22 mouse cellular contexts compared by ENCODE assay signal in genomic region chr10:28164746-28165145, GRCm38 (mm10).
A peak's percentile ranks its signal among the peaks of the same experiment; 100 is the strongest.
DNase-seq lines count a peak whose midpoint lies in the region; ATAC-seq and TF ChIP-seq lines count a peak whose summit lies in the region.
"Had no signal": no experiment of that assay in that cellular context is flagged by ENCODE, and none has a peak within 500 bp of the region (broad histone marks: within the 10 kb centered on the region; RNA-seq: fewer than 3 reads in every experiment).

No protein-coding gene starts in this region.

- no peaks in the 10 kb centered on the region for H3K9me3 ChIP-seq in heart, postnatal 0 days (replicated peaks; ENCODE audit: control insufficient read depth, low read length)
- H3K9me3 ChIP-seq in heart, embryonic 11.5 days (replicated peaks; ENCODE audit: control insufficient read depth, low read length) = no peaks in the 10 kb centered on the region
- H3K9me3 ChIP-seq: embryonic facial prominence, embryonic 12.5 days; embryonic facial prominence, embryonic 15.5 days; hindbrain, embryonic 10.5 days had no signal

- TF ChIP-seq CTCF in heart, postnatal 0 days (IDR thresholded peaks at IDR 0.05; ENCODE audit: low read depth) = no peak

- no peaks in the 10 kb centered on the region for H3K27me3 ChIP-seq in heart, postnatal 0 days (ENCODE audit: control insufficient read depth, insufficient read depth, low read length)
- no peaks in the 10 kb centered on the region for H3K27me3 ChIP-seq in heart, embryonic 11.5 days (ENCODE audit: control insufficient read depth, insufficient read depth, low read length)
- H3K27me3 ChIP-seq: embryonic facial prominence, embryonic 12.5 days; embryonic facial prominence, embryonic 15.5 days had no signal

- H3K36me3 ChIP-seq in heart, postnatal 0 days (replicated peaks; ENCODE audit: control insufficient read depth, insufficient read depth, low read length) = no peaks in the 10 kb centered on the region
- H3K36me3 ChIP-seq in heart, embryonic 11.5 days (ENCODE audit: control insufficient read depth, insufficient read depth, low read length) = no peaks in the 10 kb centered on the region
- H3K36me3 ChIP-seq: embryonic facial prominence, embryonic 12.5 days; embryonic facial prominence, embryonic 15.5 days; hindbrain, embryonic 10.5 days had no signal

- no peak for TF ChIP-seq EP300 in heart, postnatal 0 days (IDR thresholded peaks at IDR 0.05; ENCODE audit: low read depth)

- H3K4me1 ChIP-seq in heart, postnatal 0 days (ENCODE audit: control insufficient read depth, insufficient read depth) = peaks cover 25% of the 10 kb centered on the region
- peaks cover 10% of the 10 kb centered on the region for H3K4me1 ChIP-seq in heart, embryonic 11.5 days (ENCODE audit: control insufficient read depth, insufficient read depth, low read length)

- intact Hi-C loops in left cerebral cortex, postnatal 4 days (cut with DNase I) = no loop called here

- no peak overlapping the region for H3K4me2 ChIP-seq in heart, postnatal 0 days (ENCODE audit: low read depth, low read length)
- H3K4me2 ChIP-seq in heart, embryonic 11.5 days = no peak overlapping the region
- H3K4me2 ChIP-seq: embryonic facial prominence, embryonic 12.5 days; embryonic facial prominence, embryonic 15.5 days had no signal

- H3K4me3 ChIP-seq in heart, postnatal 0 days (ENCODE audit: low read depth, low read length) = no peak overlapping the region
- no peak overlapping the region for H3K4me3 ChIP-seq in heart, embryonic 11.5 days (ENCODE audit: low read depth, low read length)
- H3K4me3 ChIP-seq: embryonic facial prominence, embryonic 12.5 days; embryonic facial prominence, embryonic 15.5 days; gastrocnemius, adult 2 months; hindbrain, embryonic 10.5 days had no signal

- no peak for ATAC-seq in heart, postnatal 0 days (ENCODE audit: insufficient read depth, low read depth)
- no peak for ATAC-seq in heart, embryonic 11.5 days (replicated peaks; ENCODE audit: insufficient number of reproducible peaks, low FRiP score, low TSS enrichment)
- ATAC-seq: activated CD4-positive, CD25-positive, alpha-beta regulatory T cell, adult 4 months; forebrain, embryonic 14.5 days; forebrain, postnatal 0 days; inflammation-experienced regulatory T-cells, adult 6 months; intestine, embryonic 16.5 days had no signal

- DNase-seq in cerebellum, postnatal 10 days = peak; percentile 64 to 75
- no peak for DNase-seq in cerebellum, postnatal 36 days
- no peak for DNase-seq in heart, postnatal 0 days (ENCODE audit: low spot score)
- peak; percentile 52 for DNase-seq in left cerebral cortex, postnatal 4 days
- DNase-seq in left cerebral cortex, adult 11 months (ENCODE audit: low spot score) = no peak
- peak; percentile 4 for DNase-seq in lung, postnatal 10 days
- no peak for DNase-seq in lung, postnatal 25 days (ENCODE audit: low spot score)
- DNase-seq: adrenal gland, adult 8-10 months; cerebellum, adult 11-12 months; cerebellum, adult 8-10 months; gastrocnemius, adult 2 months; gastrocnemius, postnatal 14 days; heart, adult 11 months had no signal

- no peak overlapping the region for H3K9ac ChIP-seq in heart, postnatal 0 days (replicated peaks; ENCODE audit: low read depth, low read length)
- no peak overlapping the region for H3K9ac ChIP-seq in heart, embryonic 11.5 days (ENCODE audit: low read depth, low read length)
- H3K9ac ChIP-seq: embryonic facial prominence, embryonic 12.5 days; embryonic facial prominence, embryonic 15.5 days; forebrain, postnatal 0 days had no signal

- H3K27ac ChIP-seq in heart, postnatal 0 days (ENCODE audit: low read depth) = 0 out of 2 replicates have a peak overlapping the region, but pooled peaks have one; percentile 8
- H3K27ac ChIP-seq in heart, embryonic 11.5 days (ENCODE audit: low read depth, low read length) = no peak overlapping the region
- H3K27ac ChIP-seq: embryonic facial prominence, embryonic 12.5 days; embryonic facial prominence, embryonic 15.5 days; gastrocnemius, adult 2 months; hindbrain, embryonic 10.5 days had no signal

Comparison
In these comparisons a context has a peak if more than half of its experiments do, and no peak if none do; other contexts are left out.
1. DNase-seq: peak in cerebellum, postnatal 10 days (2 of 2), left cerebral cortex, postnatal 4 days (single experiment) and lung, postnatal 10 days (single experiment); none in cerebellum, postnatal 36 days (0 of 2), heart, postnatal 0 days (single experiment), left cerebral cortex, adult 11 months (single experiment) and lung, postnatal 25 days (single experiment).